Mouse (Mus musculus) cerebellum, adult 2 months (tissue): ENCODE measurements around the gene Gm9821. TPM values are rescaled to one million over a fixed set of nuclear protein-coding genes. Genes with fewer than 3 reads are reported as not detected.

ENCODE experiments used
- DNase-seq, 2 experiments: peaks; one replicate each; pipeline ENCODE4 v3.0.0; 2021
- H3K27ac ChIP-seq: fragments of 200-500 bp; 2 replicates; pipeline ENCODE4 v1.5.1; 2012; ENCODE audit warnings: low read length, control low read depth, inconsistent platforms; ENCODE audit not compliant: insufficient read depth
- H3K27me3 ChIP-seq: fragments of 200-500 bp; 2 replicates; pipeline ENCODE4 v1.6.1; 2012; ENCODE audit warnings: inconsistent platforms, mild to moderate bottlenecking, low read length, moderate library complexity; ENCODE audit not compliant: control insufficient read depth, insufficient read depth
- H3K4me1 ChIP-seq: fragments of 200-500 bp; 2 replicates; pipeline ENCODE4 v1.6.1; 2011; ENCODE audit warnings: low read length; ENCODE audit not compliant: control insufficient read depth, insufficient read depth
- H3K4me3 ChIP-seq: fragments of 200-500 bp; replicated peaks from 2 replicates; pipeline ENCODE3; 2011; ENCODE audit warnings: mild to moderate bottlenecking, low read depth, low read length, control low read depth; ENCODE audit not compliant: insufficient read depth
- CTCF ChIP-seq: fragments of 200-500 bp; IDR thresholded peaks from 2 replicates; pipeline ENCODE4 v1.5.1; 2011; ENCODE audit warnings: low read depth, mild to moderate bottlenecking, control low read depth, low read length, moderate library complexity, borderline replicate concordance; ENCODE audit not compliant: insufficient read depth
- POLR2A ChIP-seq: fragments of 200-500 bp; IDR thresholded peaks from 2 replicates; pipeline ENCODE4 v1.6.1; 2011; ENCODE audit warnings: low read length, control low read depth, borderline replicate concordance; ENCODE audit not compliant: insufficient read depth
- WGBS: fragments of 180-500 bp; shearing (Covaris S2); methylation state at CpG from one replicate; pipeline ENCODE4 v1.1.7; 2018; 5-methylcytosine and 5-hydroxymethylcytosine counted together
- polyA plus RNA-seq: library from polyadenylated mRNA; depleted of rRNA; stranded (reverse); fragments of >200 nt; gene quantifications from 2 replicates; pipeline ENCODE4 v1.2.3, GENCODE M21; 2012

Gm9821 gene
- polyA plus RNA-seq, 1 experiment: not detected

GRCm38 (mm10) chr2:91963443-91963932 is 18.0 kb downstream of the Gm9821 start:
- WGBS: 1% methylated on average over 48 of the region's 57 CpGs
- peak; percentile 78 for TF ChIP-seq CTCF
- TF ChIP-seq POLR2A: peak; percentile 35; the same call in 1 of the 2 replicates
- Histone ChIP-seq H3K4me3 (peak overlapping the region; percentile 100), H3K27ac (peak overlapping the region; percentile 96), H3K4me1 (peaks cover 29% of the 10 kb centered on the region), H3K27me3 (no peaks in the 10 kb centered on the region)
- DNase-seq: peak; percentile 93 to 97

- Histone ChIP-seq H3K4me1 (peaks cover 17% of the 10 kb centered on the region), H3K27ac (no peak overlapping the region), H3K4me3 (no peak overlapping the region), H3K27me3 (no peaks in the 10 kb centered on the region)
- no peak for DNase-seq
- TF ChIP-seq CTCF: no peak
- no peak for TF ChIP-seq POLR2A
- 87% methylated on average over 3 of the region's 3 CpGs for WGBS
Measured at GRCm38 (mm10) chr2:91964610-91965204, 19.2 kb downstream of the Gm9821 start.

GRCm38 (mm10) chr2:91965417-91965816 is 19.9 kb downstream of the Gm9821 start:
- TF ChIP-seq POLR2A: no peak
- TF ChIP-seq CTCF: no peak
- H3K27me3 ChIP-seq: no peaks in the 10 kb centered on the region
- DNase-seq: no peak
- 66% methylated on average over 20 of the region's 20 CpGs for WGBS
- peaks cover 10% of the 10 kb centered on the region for H3K4me1 ChIP-seq
- H3K27ac ChIP-seq: no peak overlapping the region
- H3K4me3 ChIP-seq: no peak overlapping the region

GRCm38 (mm10) chr2:91966367-91966766 is 20.9 kb downstream of the Gm9821 start:
- no peaks in the 10 kb centered on the region for H3K27me3 ChIP-seq
- peaks cover 13% of the 10 kb centered on the region for H3K4me1 ChIP-seq
- no peak overlapping the region for H3K27ac ChIP-seq
- H3K4me3 ChIP-seq: no peak overlapping the region
- 90% methylated on average over 5 of the region's 5 CpGs for WGBS
- DNase-seq: no peak
- TF ChIP-seq POLR2A (no peak), CTCF (no peak)

- no peak for DNase-seq
- 0 out of 2 replicates have a peak overlapping the region, but pooled peaks have one; percentile 21 for H3K27ac ChIP-seq
- TF ChIP-seq CTCF (no peak), POLR2A (no peak)
- H3K4me3 ChIP-seq: no peak overlapping the region
- WGBS: 59% methylated on average over 11 of the region's 11 CpGs
- peaks cover 21% of the 10 kb centered on the region for H3K4me1 ChIP-seq
- no peaks in the 10 kb centered on the region for H3K27me3 ChIP-seq
Measured at GRCm38 (mm10) chr2:91967962-91968361, 22.5 kb downstream of the Gm9821 start.

GRCm38 (mm10) chr2:91971231-91972097 is 26.0 kb downstream of the Gm9821 start:
- WGBS: 5% methylated on average over 21 of the region's 21 CpGs
- TF ChIP-seq POLR2A: 0 out of 2 replicates have a peak, but pooled peaks have one; percentile 9
- TF ChIP-seq CTCF: no peak
- DNase-seq: peak; percentile 82 to 89
- Histone ChIP-seq H3K27ac (peak overlapping the region; percentile 91), H3K4me3 (no peak overlapping the region), H3K4me1 (peaks cover 21% of the 10 kb centered on the region), H3K27me3 (no peaks in the 10 kb centered on the region)

- TF ChIP-seq CTCF: no peak
- no peak for TF ChIP-seq POLR2A
- 71% methylated on average over 13 of the region's 13 CpGs for WGBS
- Histone ChIP-seq H3K4me3 (no peak overlapping the region), H3K27me3 (no peaks in the 10 kb centered on the region), H3K4me1 (peaks cover 21% of the 10 kb centered on the region), H3K27ac (peak overlapping the region; percentile 53)
- no peak for DNase-seq
Measured at GRCm38 (mm10) chr2:91972121-91972566, 26.6 kb downstream of the Gm9821 start.
